Mouse (Mus musculus) liver, adult 2 months (tissue): ENCODE data around the gene Cpsf6.

Experiments used
- CTCF ChIP-seq: fragments of 200-500 bp; IDR thresholded peaks from 2 replicates; pipeline ENCODE4 v1.5.1; 2011; ENCODE audit warnings: low read depth, low read length, control low read depth
- POLR2A ChIP-seq: fragments of 200-500 bp; IDR thresholded peaks from 2 replicates; pipeline ENCODE4 v1.6.1; 2011; ENCODE audit warnings: low read length, control low read depth; ENCODE audit not compliant: insufficient read depth; ENCODE audit errors: extremely low read depth

DNA sequence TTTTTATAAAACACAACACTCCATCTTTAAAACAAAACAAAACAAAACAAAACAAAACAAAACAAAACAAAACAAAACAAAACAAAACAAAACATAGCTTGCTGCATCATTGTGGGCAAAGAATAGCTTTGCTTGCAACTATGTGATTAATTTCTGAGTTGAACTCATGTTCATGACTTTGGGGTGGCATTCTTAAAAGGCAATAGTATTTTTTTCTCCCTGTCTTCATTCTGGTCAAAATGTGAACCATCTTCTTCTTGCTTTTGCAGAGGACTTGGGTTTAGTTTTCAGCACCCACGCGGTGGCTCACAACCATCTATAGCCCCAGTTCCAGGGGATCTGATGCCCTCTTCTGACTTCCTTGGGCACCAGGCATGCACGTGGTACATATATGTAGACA lies 20.0 kb upstream of the Cpsf6 start:
- TF ChIP-seq POLR2A (no peak), CTCF (no peak)
